Mouse (Mus musculus) thymus, postnatal 25 days (tissue): ENCODE data around the gene Srrt.

Experiments used
- DNase-seq: peaks from one replicate; pipeline ENCODE4 v3.0.0; 2022

Srrt gene

DNA sequence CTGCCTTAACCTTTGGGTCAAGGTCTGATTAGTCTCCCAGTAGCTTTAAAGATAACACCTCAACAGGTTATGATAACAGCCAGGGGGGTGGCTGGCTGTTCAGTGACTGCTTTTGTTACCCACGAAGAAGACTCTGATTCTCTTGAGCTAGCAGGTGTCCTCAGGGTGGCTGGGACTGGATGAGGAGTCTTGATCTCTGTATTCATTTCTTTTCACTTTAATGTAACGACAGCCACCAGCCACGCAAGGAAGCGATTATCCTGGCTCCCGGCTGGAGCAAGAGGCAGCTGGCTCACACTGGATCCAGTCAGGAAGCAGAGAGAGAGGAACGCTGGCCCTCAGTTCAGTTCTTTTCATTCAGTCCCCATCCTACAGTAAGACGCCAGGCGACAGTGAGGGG is 29.7 kb upstream of the Srrt start:
- DNase-seq: no peak

DNA sequence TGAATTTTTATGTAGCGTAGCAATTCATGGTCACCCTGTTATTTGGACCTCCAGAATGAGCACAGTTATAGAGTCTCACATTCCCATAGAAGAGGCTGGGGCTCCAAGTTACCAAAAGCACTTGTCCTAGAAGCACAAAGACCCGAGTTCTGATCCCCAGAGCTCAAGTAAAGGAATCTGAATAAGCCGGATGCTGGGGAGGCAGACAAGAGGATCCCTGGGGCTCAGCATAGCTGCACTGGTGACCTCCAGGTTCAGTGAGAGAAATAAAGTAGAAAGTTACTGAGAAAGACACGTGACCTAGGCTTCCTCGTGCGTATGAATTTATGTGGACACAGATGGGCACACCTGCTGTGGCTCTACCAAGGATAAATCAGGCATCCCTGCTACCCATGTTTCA is 27.6 kb upstream of the Srrt start:
- no peak for DNase-seq

DNA sequence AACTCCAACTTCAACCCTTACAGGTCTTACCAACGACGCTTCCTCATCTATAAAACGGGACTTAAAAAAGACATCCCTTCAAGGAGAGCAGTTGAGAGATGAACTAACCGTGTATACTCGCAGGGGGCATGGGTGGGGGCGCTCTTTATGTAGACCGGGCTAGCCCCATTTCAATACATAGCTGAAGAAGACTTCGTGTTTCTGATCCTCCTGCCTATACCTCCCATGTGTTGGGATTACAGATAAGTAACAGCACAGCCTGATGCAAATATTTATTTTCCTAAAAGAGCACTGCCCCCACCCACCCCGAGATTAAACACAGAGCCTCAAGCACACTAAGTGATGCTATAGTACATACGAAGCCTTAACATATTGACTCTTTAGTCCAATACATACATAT is 26.8 kb upstream of the Srrt start:
- no peak for DNase-seq

DNA sequence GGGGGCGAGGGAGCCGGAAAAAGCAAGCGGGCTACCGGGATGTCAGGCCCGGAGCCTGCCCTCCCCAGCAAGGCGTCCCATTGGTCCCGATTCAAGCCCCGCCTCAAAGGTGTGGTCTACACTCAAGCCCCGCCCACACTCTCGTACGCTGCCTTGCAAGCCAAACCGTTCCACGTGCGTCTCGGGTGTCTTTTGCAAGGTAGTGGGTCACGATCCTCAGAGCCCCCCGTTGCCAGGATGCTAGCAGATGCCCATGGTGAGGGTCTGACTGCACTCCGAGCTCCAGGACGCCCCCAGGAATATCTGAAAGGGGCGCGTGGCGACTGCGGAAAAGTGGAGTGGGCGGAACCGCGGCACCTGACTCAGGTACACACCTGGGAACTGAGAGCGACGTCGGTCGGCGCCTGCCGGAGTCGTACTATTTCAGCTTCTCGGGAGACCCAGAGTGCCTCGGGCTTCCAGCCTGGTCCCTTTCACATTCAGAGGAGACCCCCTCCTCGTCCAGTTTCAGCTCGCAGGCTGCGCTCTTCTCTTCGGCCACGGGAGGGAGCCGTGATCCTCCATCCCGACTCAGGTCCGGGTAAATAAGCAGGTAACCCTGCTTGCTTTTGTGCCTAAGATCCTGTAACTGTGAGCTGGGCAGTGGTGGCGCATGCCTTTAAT is 26.2 kb upstream of the Srrt start, which contains the start of gene Slc12a9:
Gene Slc12a9, minus strand, starts transcription at position 86 of the 663 bp plus-strand sequence.
- peak; percentile 97 for DNase-seq

DNA sequence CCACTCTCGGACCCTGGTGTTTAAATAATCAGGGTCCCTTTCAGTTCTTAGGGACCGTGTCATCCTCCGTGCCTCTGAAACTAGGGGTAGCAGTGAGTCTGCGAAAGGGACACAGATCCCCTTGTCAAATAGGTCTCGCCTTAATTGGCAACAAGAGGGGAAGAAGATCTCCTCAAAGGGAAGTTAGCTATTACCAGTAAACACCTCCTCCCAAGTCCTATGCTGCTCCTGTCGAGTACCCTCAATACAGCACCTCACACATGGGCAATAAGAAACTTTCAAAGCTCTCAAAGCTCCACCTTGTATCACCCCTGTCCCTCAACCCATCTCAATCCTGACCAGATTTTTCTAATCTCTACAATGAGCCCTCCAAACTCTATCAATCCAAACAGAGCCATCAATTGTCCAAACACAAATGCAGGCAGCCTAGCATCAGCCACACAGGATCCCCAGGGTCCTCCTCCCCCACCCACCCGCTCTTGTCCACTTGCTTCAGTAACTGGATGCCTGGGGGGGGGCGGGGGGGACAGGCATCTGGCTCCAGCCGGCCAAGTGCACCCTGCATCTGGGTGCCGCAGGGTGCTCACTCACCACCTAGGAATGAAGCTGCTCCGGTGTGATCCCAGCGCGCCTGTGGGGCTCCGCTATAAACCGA is 25.5 kb upstream of the Srrt start:
- no peak for DNase-seq

DNA sequence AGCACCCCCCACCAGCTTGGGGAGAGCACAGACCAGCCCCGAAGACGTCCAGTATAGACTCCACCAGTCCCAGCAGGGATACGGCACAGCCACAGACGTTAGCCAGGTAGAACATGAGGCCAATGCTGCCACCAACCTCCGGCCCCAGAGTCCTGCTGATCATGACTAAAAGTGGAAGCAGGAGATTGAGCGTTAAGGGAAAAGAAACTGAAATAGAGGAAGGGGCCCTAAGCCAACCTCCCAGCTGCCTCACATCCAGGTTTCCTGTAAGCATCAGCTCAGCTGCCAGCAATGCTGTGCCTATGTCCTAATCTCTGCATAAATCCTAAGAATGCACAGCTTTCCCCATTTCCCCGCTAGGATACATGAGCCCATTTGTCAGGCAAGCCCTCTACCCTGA is 23.4 kb upstream of the Srrt start:
- no peak for DNase-seq

DNA sequence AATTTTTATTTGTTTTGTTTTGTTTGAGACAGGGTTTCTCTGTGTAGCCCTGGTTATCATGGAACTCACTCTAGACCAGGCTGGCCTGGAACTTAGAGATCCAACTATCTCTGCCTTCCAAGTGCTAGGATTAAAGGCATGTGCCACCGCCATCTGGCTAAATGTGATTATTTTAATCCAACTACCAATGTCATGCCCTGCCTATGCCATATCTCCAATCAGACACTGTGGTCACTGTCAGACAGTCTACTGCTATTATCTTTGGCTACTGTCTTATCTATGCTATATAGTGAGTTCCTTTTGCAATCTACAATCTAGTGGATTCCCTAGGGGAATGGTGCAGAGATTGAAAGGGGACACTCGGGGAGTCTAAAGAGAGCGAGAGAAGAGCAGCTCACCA is 13.5 kb upstream of the Srrt start:
- DNase-seq: no peak

DNA sequence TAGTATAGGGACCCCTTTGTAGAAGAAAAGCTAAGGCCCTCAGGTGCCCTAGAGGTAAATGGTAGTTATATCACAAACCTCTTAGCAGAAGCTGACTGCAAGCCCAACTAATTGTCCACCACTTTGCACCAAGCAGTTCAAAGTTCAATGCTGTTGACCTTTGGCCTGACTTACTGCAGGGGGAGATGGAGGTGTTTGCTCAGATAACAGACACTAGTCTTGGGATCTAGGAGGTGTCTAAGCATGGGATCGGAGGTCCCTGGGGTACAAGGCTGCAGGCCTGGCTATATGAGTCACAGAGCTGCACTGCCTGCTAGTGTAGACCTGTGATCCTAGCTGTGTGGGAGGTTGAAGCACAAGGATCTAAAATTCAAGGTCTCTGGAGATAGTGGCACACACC is 11.1 kb upstream of the Srrt start:
- no peak for DNase-seq

DNA sequence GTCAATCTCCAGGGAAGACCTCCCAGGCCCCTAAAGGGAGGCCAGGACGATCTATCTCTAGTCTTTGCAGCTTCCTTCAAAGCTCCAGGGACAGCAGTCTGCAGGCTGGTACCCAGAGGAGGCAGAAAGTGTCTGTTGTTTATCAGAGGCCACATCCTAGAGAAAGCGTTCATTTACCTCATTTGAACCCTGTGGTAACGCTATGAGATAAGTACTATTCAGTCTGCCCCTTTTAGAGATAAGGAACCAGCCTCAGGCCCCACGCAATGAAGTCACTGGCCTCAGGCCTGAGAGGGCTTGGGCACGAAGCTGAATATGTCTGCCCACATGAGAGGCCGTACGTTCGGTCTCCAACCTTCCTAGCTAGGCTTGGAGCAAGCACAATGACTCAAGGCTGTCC is 9.9 kb upstream of the Srrt start:
- no peak for DNase-seq

DNA sequence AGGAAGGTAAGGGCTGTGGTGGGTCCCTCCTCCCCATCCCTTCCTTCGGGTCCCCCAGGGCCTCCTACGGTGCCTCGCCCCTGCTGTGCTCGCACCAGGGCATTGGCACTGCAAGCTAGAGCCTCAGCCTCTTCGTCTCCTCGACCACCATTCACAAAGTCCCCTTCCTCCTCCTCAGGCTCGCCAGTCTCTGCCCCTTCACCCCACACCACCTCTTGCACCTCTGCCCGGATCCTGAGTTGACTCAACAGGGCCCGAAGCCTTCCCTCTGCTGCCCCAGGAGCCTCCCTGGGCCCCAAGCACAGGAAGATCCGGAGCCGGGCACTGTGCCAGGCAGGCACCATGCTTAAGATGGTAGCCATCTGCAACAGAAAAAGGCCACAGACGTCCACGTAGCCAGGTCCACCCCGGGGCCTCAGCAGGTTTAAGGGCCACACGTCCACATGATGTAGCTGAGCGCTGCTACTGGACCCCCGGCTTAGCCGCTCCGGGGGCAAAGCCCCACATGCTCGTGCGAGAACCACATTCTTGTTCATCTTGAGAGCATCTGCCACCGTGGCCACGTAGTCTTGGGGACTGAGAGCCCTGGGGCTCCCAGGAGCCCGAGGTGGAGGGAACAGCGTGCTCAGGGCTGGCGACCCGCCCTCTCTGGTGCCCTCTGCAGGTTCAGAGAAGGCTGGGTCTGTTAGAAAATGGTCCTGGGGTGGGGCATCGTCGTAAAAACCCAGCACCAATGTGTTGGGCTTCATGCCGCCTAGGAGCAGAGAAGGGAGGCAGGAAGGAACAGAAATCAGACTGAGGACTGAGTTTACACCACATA is 7.8 kb upstream of the Srrt start:
- peak; percentile 56 for DNase-seq

DNA sequence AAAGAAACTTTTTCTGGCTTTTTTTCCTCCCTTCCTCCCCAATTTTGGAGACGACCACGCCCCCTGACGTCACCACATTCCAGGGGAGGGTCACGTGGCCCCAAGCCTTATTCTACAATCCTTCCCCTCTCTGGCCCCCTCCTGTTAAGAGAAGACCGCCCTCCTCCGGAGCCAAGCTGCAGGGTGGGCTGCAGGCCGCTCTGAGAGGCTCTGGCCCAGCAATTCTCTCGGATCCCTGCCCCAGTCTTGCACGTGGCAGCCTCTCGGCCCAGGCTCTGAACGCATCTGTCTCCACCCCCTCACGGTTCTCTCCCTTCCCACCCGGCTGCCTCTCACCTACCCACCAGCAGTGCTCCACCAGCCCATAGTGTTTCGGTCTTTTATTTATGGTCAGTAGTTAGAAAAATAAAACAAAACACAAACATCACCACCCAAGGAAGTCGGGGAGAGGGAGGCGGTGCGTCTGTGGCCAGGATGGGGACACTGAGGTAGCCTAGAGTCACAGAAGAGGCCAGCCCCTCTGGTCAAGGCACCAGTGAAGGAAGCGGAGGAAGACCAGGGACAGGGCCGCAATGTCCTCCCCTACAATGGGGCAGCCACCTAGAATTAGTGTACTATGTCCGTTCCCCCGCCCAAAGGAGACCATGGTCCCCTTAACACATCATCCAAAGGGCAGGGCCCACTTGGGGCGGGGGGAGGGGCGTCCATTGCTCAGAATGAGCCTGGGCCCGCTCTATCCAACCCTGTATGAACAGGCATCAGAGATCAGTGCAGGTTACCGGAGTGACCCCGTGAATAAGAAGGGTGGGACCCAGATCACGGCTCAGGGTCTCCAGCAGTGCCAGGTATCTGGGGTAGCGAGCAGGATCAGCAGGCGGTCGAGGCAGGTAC is 7.0 kb upstream of the Srrt start, which contains the start of gene Trip6:
Gene Trip6, minus strand, starts transcription at position 212 of the 891 bp plus-strand sequence.
- DNase-seq: no peak

DNA sequence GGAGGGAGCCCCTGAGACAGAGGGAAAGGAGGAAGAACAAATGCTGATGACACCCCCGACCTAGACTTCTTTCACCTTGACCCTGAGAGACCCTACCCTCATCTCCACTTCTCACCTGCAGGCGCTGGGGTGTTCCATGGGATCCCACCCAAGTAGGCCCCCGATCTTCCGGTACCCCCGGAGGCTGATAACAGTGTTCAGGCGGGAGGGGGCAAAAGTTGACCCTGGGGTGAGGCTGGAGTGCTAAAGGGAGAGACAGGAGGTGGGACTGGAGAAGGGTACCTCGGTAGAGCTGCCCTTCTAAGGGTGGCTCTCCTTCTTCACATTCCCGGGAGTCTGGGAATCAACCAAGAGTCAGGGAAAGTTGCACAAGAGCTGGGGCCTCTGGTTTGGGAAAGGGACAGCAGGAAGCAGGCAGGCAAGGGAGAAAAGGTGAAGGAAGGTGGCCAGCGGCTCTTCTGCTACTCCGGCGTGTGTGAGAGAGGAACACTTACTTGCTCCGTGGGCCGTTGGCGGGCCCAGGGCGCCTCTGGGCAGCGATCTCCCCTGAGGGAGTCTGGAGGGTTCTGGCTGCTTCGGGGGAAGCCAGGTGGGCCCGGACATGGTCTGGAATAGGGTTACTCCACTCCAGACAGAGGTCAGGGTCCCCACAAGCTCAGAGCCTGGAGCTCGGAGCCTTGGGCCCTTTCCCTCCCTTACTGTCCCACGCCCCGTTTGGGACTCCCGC is 6.2 kb upstream of the Srrt start:
- DNase-seq: no peak

DNA sequence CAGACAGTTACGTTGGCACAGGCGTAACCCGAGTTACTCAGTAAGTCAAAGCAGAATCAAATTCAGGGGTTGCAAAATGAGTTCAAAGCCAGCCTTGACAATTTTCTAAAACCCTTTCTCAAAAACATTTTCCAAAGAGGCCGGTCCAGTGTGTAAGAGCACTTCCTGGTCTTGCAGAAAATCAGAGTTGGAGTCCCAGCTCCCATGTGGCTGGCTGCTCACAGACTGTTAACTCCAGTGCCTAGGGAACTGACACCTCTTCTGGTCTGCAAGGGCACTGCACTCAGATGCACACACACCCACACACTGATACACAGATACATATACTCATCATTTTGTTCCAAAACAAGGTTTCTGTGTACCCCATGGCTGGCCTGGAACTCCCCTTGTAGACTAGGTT is 882 bp upstream of the Srrt start:
- DNase-seq: no peak

DNA sequence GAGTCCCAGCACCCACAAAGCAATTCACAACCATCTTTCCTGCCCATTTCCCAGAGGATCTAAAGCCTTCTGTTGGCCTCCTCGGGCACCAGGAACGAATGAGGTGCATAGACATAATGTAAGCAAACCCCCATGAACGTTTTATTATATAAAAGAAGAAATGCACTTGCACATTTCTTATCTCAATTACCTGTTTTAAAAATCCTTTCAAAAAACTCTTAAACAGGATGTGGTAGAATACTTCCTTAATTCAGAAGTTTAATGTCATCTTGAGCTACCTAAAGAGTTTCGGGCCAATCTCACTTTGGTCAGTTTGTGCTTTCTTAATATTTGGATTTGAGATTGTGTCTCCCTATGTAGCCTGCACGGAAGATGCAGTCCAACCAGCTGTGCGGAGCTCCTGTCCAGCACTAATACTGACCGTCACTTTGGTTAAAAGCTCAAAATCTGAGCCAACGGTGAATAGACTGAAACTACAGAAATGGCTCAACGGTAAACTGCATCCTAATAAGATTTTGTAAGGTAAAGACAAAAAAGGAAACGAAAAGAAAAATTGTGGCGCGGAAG is 952 bp downstream of the Srrt start:
- DNase-seq: no peak

DNA sequence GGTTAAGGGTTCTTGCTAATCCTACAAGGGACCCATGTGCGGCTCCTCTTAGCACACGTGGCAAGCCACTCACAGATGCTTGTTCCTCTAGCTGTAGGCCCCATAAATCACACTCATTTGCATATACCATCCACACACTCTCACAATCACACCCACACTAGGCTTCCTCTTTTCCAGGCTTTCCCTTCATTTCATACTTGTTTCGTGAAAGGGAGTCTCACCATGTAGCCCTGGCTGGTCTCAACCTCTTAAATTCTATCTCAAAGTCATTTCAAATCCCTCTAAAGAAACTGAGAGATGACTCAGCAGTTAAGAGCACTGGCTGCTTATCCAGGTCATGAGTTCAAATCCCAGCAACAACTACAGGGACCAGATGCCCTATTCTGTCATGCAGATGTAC is 1.7 kb downstream of the Srrt start:
- no peak for DNase-seq

DNA sequence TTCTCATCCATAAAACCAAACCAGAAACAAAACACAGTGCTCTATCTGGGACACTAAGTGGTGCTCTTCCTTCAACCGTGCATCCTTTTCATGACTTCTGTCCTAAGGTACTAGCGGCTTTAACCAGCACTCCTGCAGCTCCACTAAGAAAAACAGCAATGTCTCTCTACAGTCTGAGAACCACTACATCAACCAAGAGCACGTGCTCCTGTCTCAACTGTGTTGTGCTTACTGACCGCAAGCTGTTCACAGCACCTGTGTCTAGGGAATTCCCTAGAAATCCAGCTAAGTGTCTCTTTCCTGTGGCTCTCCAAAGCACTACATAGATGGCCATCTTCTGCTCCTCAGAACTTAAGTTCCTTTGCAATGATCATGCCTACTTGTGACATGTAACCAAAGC is 2.7 kb downstream of the Srrt start:
- no peak for DNase-seq

DNA sequence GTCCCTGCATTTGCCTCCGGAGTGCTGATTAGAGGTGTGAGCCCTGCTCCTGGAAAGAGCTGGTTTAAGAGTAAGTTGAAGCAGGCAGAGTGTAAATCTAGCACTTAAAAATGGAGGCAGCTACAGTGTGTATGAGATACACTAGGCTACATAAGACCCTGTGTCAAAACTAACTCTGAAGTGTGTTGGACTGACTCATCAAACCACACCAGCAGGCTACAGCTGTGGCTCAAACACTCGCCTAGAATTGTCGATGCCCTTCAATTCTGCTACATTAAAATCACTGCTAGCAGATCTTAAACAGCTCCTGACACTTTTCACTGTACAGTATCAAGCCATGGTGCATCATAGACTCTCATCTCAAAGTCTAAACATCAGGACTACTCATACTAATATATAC is 3.3 kb downstream of the Srrt start:
- no peak for DNase-seq

DNA sequence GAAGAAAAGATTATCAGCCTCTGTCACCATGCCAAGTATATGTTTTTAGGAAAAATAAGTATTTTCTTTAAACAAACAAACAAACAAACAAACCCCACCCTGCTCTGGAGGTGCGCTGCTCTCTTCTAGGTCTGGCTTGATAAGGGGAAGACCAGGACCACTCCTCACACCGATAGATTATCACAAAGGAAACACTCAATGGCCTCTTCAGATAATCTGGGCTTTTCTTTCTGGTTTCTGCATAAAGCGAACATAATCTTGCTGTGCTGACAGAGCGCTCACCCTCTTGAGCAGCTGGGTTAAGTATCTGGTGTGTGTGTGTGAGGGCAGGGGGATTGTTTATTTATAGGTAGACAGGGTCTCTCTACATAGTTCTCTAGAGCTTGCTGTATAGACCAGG is 3.9 kb downstream of the Srrt start:
- no peak for DNase-seq

DNA sequence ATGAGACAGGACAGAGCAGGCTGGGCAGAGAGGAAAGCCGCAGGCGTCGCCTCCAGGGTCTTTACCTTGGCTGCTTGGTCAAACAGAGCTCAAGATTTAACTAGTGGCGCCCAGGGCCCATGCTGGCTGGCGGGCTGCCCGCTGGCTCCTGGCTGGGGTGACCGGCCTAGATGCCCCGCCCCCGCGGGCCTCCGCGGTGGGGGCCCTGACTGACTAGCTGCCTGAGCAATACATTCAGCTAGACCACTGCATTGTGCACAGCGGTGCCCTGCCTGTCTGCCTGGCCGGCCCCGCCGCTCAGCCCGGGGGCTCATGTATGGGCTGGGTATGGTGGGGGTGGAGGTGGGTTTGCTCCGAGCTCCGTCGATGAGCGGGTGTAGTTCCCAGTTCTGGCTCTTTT is 6.2 kb downstream of the Srrt start:
- DNase-seq: no peak

DNA sequence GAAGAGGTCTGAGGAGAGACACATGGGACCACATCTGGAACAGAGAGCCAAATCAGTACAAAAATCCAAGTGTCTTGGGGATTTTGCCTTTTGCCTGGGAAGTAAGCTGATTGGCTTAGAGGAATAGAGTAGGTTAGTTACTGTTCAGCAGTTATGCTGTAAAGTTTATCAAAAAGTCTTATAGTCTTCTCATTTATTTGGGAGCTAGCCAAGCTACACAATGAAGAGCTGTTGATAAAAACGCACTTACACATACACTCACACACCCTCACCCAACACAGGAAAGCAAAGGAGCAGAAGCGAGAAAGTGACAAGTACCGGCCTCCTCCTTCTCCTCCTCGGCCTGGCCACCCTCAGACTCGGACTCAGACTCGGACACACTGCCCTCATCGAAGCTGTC is 8.2 kb downstream of the Srrt start:
- no peak for DNase-seq

DNA sequence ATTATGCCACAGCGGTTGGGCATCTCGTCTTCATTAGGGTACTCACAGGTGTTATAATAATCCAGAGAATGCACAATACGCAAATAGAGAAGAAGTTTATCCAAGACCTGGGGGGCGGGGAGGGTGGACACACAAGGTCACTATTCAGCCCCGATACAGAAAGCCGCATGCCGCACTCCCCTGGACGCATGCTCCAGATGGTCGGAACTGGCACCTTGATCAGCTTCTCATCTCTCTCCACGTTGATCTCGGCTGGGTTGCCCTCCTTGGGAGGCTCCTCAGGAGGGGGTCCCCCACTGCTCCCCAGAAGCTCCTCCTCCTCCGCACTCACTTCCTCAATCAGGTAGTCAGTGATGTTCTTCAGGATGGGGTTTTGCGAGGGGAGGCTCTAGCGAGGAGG is 10.3 kb downstream of the Srrt start:
- DNase-seq: no peak

DNA sequence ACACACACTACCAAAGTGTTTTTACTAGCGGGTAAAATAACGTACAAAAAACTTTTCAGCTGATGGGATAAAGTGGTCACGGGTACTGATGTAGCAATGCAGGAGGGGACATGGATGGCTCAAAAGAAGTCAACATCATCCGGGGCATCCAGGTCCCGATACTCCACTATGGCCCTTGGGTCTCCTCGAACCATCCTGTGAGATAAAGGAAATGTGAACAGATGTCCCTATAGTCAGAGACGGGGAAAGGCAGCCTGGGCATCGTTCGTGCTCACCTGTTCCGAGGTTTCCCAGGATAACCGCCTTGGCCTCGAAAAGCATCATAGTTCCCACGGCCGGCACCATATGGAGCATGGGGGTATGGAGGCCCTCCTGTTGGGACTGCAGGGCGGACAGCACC is 11.8 kb downstream of the Srrt start:
- no peak for DNase-seq
